Mouse (Mus musculus) A20 (cell line): Measurements from ENCODE around the gene Atf1.

ENCODE experiments used
- DNase-seq: peaks from one replicate; pipeline ENCODE4 v3.0.0-alpha.2; 2011; ENCODE audit warnings: low read depth, low spot score

Atf1 gene

GRCm38 (mm10) chr15:100304019-100304991, 76.7 kb downstream of the Atf1 start, which contains the start of gene Mettl7a1:
Gene Mettl7a1 (plus strand): TSS chr15:100304140.
- peak; percentile 89 for DNase-seq

GRCm38 (mm10) chr15:100306201-100306600, 78.6 kb downstream of the Atf1 start:
- DNase-seq: peak; percentile 25

- DNase-seq: peak; percentile 85
Measured at GRCm38 (mm10) chr15:100307438-100308096, 79.9 kb downstream of the Atf1 start.
